Mouse (Mus musculus) kidney, embryonic 15.5 days (tissue): ENCODE measurements around the gene Faap100. TPM values are rescaled to one million over a fixed set of nuclear protein-coding genes. Genes with fewer than 3 reads are reported as not detected.

Source experiments
- ATAC-seq: fragments of 200-750 bp; cut with Nextera tagmentation; replicated peaks from 2 replicates; pipeline ENCODE4 v1.8.0; 2017; ENCODE audit warnings: moderate TSS enrichment; ENCODE audit not compliant: low FRiP score
- H3K27ac ChIP-seq: fragments of 300-500 bp; sonication (generic); 2 replicates; pipeline ENCODE4 v1.5.1; 2015; ENCODE audit warnings: mild to moderate bottlenecking, inconsistent platforms
- H3K27me3 ChIP-seq: fragments of 300-500 bp; sonication (generic); 2 replicates; pipeline ENCODE4 v1.6.1; 2015; ENCODE audit warnings: inconsistent platforms
- H3K36me3 ChIP-seq: fragments of 300-500 bp; sonication (generic); 2 replicates; pipeline ENCODE4 v1.6.1; 2015; ENCODE audit warnings: inconsistent platforms
- H3K4me1 ChIP-seq: fragments of 300-500 bp; sonication (generic); 2 replicates; pipeline ENCODE4 v1.6.1; 2015; ENCODE audit warnings: inconsistent platforms
- H3K4me2 ChIP-seq: fragments of 300-500 bp; sonication (generic); 2 replicates; pipeline ENCODE4 v1.6.1; 2015; ENCODE audit warnings: moderate library complexity, mild to moderate bottlenecking, inconsistent platforms
- H3K4me3 ChIP-seq: fragments of 300-500 bp; sonication (generic); replicated peaks from 2 replicates; pipeline ENCODE4 v1.5.1; 2015; ENCODE audit warnings: mild to moderate bottlenecking, inconsistent platforms
- H3K9ac ChIP-seq: fragments of 300-500 bp; sonication (generic); 2 replicates; pipeline ENCODE4 v1.6.1; 2015; ENCODE audit warnings: mild to moderate bottlenecking, inconsistent platforms
- H3K9me3 ChIP-seq: fragments of 300-500 bp; sonication (generic); replicated peaks from 2 replicates; pipeline ENCODE4 v1.6.1; 2016; ENCODE audit warnings: inconsistent platforms
- WGBS: fragments of 180-500 bp; shearing (Covaris S2); methylation state at CpG from one replicate; pipeline ENCODE4 v1.1.7; 2015; ENCODE audit warnings: mixed read lengths; 5-methylcytosine and 5-hydroxymethylcytosine counted together
- polyA plus RNA-seq: library from polyadenylated mRNA; unstranded; fragments of >200 nt; fragmentation: Nextera tagmentation; extraction: Ambion mirVana; gene quantifications from 2 replicates; pipeline ENCODE4 v1.2.1, GENCODE M21; 2015

Gene Faap100
- polyA plus RNA-seq, 1 experiment from 2014 or later = 41.9 TPM

DNA sequence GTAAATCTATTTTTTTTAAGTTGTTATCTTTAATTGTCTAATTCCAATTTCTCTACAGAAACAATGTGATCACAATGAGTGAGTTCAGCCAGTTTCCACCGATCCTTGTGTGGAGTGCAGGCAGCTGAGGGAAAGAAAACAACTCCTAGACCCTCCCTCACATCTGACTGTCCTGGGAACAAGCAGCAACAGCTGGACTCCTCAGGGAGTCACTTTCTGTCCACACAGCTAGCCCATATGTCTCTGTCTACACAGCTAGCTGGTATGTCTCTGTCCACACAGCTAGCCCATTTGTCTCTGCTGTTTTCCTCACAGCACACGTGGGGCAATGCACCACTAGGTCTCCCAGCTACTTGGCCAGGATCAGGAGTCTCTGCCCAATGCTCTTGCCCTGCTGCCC is 19.0 kb upstream of the Faap100 start:
- no peak for ATAC-seq
- WGBS = 44% methylated on average over 2 of the region's 2 CpGs
- Histone ChIP-seq H3K27me3 (no peaks in the 10 kb centered on the region), H3K9ac (no peak overlapping the region), H3K4me2 (no peak overlapping the region), H3K27ac (no peak overlapping the region), H3K4me3 (no peak overlapping the region), H3K36me3 (peaks cover 90% of the 10 kb centered on the region), H3K9me3 (no peaks in the 10 kb centered on the region), H3K4me1 (no peaks in the 10 kb centered on the region)

- Histone ChIP-seq H3K4me1 (no peaks in the 10 kb centered on the region), H3K9ac (no peak overlapping the region), H3K4me3 (no peak overlapping the region), H3K36me3 (peaks cover 79% of the 10 kb centered on the region), H3K27me3 (no peaks in the 10 kb centered on the region), H3K27ac (no peak overlapping the region), H3K9me3 (no peaks in the 10 kb centered on the region), H3K4me2 (no peak overlapping the region)
- ATAC-seq = no peak
- WGBS = 74% methylated on average over 4 of the region's 4 CpGs
Observed at GRCm38 (mm10) chr11:120395661-120396060, 17.1 kb upstream of the Faap100 start.

DNA sequence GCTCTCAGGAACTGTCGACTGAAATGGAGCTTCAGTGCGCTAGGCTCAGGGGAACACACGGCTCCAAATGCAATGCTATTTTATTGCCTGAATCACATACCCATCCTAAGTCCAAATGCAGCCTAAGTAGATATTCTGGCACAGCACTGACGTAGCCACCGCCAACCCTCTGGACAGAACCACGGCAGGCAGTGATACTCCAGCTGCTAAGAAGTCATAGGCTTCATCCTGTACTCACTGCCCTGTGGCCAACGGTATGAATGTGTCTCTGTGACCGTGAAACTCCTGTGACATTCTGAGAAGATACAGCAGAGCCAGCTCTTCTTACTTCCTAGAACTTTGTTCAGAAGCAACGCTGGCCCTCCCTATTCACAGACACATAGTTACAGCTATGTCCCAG is 10.0 kb upstream of the Faap100 start:
- no peak overlapping the region for H3K4me3 ChIP-seq
- no peaks in the 10 kb centered on the region for H3K9me3 ChIP-seq
- no peak overlapping the region for H3K9ac ChIP-seq
- 93% methylated on average over 9 of the region's 9 CpGs for WGBS
- no peaks in the 10 kb centered on the region for H3K27me3 ChIP-seq
- ATAC-seq = no peak
- H3K36me3 ChIP-seq = peaks cover 78% of the 10 kb centered on the region
- no peaks in the 10 kb centered on the region for H3K4me1 ChIP-seq
- no peak overlapping the region for H3K27ac ChIP-seq
- H3K4me2 ChIP-seq = no peak overlapping the region

DNA sequence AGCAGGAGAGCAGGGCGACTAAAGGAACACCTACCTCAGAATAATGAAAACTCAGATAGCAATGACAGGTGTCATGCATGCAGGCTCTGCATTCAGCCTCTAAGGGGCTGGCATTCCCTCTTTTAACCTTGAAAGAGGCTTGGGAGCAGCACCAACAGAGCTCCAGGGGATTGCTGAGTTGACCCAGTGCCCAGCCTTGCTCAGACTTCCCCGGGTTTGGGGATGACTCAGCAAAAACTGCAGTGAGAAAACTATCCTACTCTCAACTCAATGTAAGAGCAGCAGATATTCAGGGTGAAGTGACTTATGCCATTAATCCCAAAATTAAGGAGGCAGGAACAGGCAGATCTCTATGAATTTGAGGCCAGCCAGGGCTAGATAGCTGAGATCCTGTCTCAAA is 8.6 kb upstream of the Faap100 start:
- H3K27me3 ChIP-seq = no peaks in the 10 kb centered on the region
- peaks cover 80% of the 10 kb centered on the region for H3K36me3 ChIP-seq
- no peak overlapping the region for H3K9ac ChIP-seq
- H3K4me1 ChIP-seq = no peaks in the 10 kb centered on the region
- 64% methylated on average over 2 of the region's 2 CpGs for WGBS
- ATAC-seq = no peak
- no peak overlapping the region for H3K27ac ChIP-seq
- no peaks in the 10 kb centered on the region for H3K9me3 ChIP-seq
- no peak overlapping the region for H3K4me3 ChIP-seq
- H3K4me2 ChIP-seq = no peak overlapping the region

DNA sequence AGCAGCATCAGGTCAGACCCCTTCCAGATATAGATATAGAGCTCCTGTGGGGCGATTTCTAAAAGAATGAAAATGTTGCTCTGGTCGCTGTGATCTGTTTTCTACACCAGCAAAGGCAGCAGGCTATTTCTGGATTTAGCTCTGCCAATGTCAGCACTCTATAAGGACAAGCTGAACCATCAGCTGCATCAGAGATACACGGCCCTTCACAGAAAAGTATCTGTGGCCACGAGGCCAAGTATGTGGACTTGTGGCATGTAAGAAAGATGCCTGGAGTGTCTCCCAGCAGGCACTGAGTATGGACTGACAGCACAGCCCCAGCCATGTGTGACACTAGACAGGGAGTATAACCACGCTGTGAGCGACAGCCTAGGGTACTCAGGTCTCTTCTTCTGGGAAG is 8.1 kb upstream of the Faap100 start:
- H3K27ac ChIP-seq = no peak overlapping the region
- H3K36me3 ChIP-seq = peaks cover 82% of the 10 kb centered on the region
- no peak for ATAC-seq
- H3K4me1 ChIP-seq = no peaks in the 10 kb centered on the region
- no peak overlapping the region for H3K9ac ChIP-seq
- no peaks in the 10 kb centered on the region for H3K9me3 ChIP-seq
- no peak overlapping the region for H3K4me3 ChIP-seq
- 92% methylated on average over 6 of the region's 6 CpGs for whole genome bisulfite sequencing
- H3K27me3 ChIP-seq = no peaks in the 10 kb centered on the region
- H3K4me2 ChIP-seq = no peak overlapping the region

DNA sequence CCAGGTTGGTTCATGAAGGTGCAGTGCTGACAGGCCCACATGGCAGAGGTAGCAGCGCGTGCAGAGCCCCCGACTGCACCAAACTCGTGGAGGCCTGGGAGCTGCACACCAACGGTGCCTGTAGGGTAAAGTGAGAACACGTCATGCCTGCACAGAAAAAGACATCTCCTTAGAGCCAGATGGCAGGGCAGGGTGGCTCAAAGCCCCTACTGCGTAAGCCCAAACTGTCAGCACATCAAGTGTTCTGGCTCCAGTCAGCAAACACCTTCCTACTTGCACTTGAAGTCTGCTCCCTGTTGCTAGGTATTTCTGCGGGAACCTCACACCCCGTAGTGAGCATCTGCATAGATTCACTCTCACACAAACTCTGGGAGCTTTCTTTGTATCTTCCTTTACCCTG is 3.9 kb upstream of the Faap100 start:
- Histone ChIP-seq H3K36me3 (peaks cover 77% of the 10 kb centered on the region), H3K27me3 (no peaks in the 10 kb centered on the region), H3K4me1 (peaks cover 17% of the 10 kb centered on the region), H3K27ac (no peak overlapping the region), H3K4me3 (no peak overlapping the region), H3K9ac (no peak overlapping the region), H3K9me3 (no peaks in the 10 kb centered on the region), H3K4me2 (no peak overlapping the region)
- ATAC-seq = no peak
- WGBS = 89% methylated on average over 9 of the region's 9 CpGs

DNA sequence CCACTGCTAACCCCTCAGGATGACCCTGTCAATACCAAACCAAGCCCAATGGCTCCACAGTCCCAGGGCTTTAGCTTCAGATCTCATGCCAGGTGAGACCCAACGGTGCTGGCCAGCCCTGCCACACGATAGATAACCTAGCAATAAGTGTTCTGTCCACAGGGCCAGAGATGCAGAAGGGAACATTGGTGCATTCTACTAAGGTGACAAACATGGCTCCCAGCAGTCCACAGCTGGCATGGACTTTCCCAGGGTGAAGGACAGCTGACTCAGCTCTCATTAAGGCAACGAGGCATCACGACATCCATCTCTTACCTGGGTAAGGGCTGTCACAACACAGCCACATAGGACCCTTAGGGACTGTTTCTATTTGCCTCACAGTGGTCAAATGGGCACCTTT is 2.6 kb upstream of the Faap100 start:
- H3K9ac ChIP-seq = no peak overlapping the region
- peaks cover 25% of the 10 kb centered on the region for H3K4me1 ChIP-seq
- H3K27ac ChIP-seq = no peak overlapping the region
- WGBS = 90% methylated on average over 4 of the region's 4 CpGs
- H3K4me2 ChIP-seq = no peak overlapping the region
- H3K36me3 ChIP-seq = peaks cover 77% of the 10 kb centered on the region
- H3K9me3 ChIP-seq = no peaks in the 10 kb centered on the region
- no peak overlapping the region for H3K4me3 ChIP-seq
- H3K27me3 ChIP-seq = no peaks in the 10 kb centered on the region
- ATAC-seq = no peak

GRCm38 (mm10) chr11:120380271-120380670 is 1.7 kb upstream of the Faap100 start:
- WGBS = 95% methylated on average over 3 of the region's 3 CpGs
- Histone ChIP-seq H3K4me2 (no peak overlapping the region), H3K4me3 (no peak overlapping the region), H3K27me3 (no peaks in the 10 kb centered on the region), H3K4me1 (peaks cover 25% of the 10 kb centered on the region), H3K9me3 (no peaks in the 10 kb centered on the region), H3K36me3 (peaks cover 77% of the 10 kb centered on the region), H3K27ac (no peak overlapping the region), H3K9ac (no peak overlapping the region)
- no peak for ATAC-seq

GRCm38 (mm10) chr11:120378031-120378610 is 443 bp downstream of the Faap100 start:
- H3K36me3 ChIP-seq = peaks cover 77% of the 10 kb centered on the region
- H3K27me3 ChIP-seq = no peaks in the 10 kb centered on the region
- WGBS = 3% methylated on average over 40 of the region's 40 CpGs
- H3K4me1 ChIP-seq = peaks cover 25% of the 10 kb centered on the region
- peak overlapping the region; percentile 91 for H3K4me2 ChIP-seq
- H3K4me3 ChIP-seq = peak overlapping the region; percentile 85
- peak; percentile 64 for ATAC-seq
- H3K27ac ChIP-seq = peak overlapping the region; percentile 91
- no peaks in the 10 kb centered on the region for H3K9me3 ChIP-seq
- peak overlapping the region; percentile 75 for H3K9ac ChIP-seq

- peak overlapping the region; percentile 91 for H3K4me2 ChIP-seq
- peaks cover 25% of the 10 kb centered on the region for H3K4me1 ChIP-seq
- ATAC-seq = no peak
- H3K27me3 ChIP-seq = no peaks in the 10 kb centered on the region
- H3K27ac ChIP-seq = no peak overlapping the region
- H3K9ac ChIP-seq = peak overlapping the region; percentile 75; the same call in 1 of the 2 replicates
- no peaks in the 10 kb centered on the region for H3K9me3 ChIP-seq
- WGBS = 74% methylated on average over 10 of the region's 10 CpGs
- peaks cover 77% of the 10 kb centered on the region for H3K36me3 ChIP-seq
- H3K4me3 ChIP-seq = peak overlapping the region; percentile 85
Observed at GRCm38 (mm10) chr11:120377337-120377736, 1.2 kb downstream of the Faap100 start.

DNA sequence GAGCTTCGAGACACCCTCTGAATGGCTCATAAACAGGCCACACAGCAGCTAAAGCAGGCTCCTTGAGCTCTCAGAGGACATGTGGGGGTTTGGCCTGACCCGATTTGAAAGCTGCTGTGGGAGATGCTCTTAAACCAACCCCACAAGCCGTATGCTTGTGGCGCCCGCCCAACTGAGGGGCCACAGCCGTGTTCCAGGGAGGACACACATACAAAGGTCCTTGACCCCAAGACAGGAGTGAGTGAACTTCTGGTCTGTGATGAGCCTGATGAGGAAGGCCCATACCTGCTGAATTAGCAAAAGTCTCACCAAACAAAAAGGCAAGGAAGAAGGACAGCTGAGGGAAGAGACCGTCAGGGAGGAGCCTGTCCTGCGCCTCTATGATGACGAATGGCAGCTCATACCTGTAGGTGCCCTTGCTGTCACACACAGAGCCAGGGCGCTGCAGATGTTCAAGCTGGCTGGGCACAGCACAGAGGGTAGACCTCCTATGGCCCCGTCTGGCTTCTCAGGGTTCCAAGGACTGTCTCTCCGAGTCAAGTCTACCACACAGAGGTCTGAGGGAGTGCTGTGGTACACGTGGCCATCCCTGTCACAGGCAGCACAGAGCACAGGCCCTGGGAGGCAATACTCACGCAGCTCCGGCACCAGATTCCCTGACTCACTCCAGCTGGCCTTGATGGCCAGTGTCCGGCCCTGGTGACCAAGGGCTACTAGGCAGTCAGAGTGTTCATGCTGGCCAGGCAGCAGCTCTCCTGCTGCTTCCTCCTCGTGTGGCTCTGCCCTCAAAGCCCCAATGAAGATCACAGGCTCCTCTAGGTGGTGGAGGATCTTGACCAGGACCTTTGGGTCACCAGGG is 2.0 kb downstream of the Faap100 start:
- peaks cover 77% of the 10 kb centered on the region for H3K36me3 ChIP-seq
- 83% methylated on average over 17 of the region's 17 CpGs for WGBS
- ATAC-seq = no peak

DNA sequence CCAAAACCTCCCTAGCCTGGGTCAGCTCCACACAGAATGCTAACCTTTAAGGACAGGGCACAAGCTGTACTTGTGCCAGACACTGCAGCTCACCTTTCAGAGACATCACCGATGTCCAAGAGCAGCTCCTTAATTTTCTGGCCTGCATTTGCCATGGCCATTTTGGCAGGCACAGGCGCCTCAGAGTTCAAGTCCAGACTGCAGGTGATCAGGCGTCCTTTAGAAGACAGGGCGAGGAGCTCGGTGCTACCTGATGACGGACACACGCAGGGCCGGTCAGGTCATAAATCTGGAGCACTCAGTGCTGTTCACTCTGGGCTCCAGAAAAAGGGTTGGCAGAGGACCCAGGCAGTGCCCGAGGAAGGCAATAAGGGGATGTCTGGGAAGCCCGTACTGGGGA is 3.2 kb downstream of the Faap100 start:
- peaks cover 25% of the 10 kb centered on the region for H3K4me1 ChIP-seq
- ATAC-seq = no peak
- H3K4me3 ChIP-seq = no peak overlapping the region
- H3K9me3 ChIP-seq = no peaks in the 10 kb centered on the region
- H3K36me3 ChIP-seq = peaks cover 76% of the 10 kb centered on the region
- WGBS = 90% methylated on average over 10 of the region's 10 CpGs
- no peaks in the 10 kb centered on the region for H3K27me3 ChIP-seq
- no peak overlapping the region for H3K9ac ChIP-seq
- H3K4me2 ChIP-seq = no peak overlapping the region
- no peak overlapping the region for H3K27ac ChIP-seq

More for the DNA sequence above, 2.0 kb downstream of the Faap100 start:
- Histone ChIP-seq H3K27ac (no peak overlapping the region), H3K9me3 (no peaks in the 10 kb centered on the region), H3K4me2 (no peak overlapping the region; the same call in 1 of the 2 replicates), H3K27me3 (no peaks in the 10 kb centered on the region), H3K4me1 (peaks cover 25% of the 10 kb centered on the region), H3K9ac (no peak overlapping the region), H3K4me3 (0 out of 2 replicates have a peak overlapping the region, but pooled peaks have one; percentile 85)
